Mouse (Mus musculus) lung, embryonic 15.5 days (tissue): ENCODE data around the gene Kif18a. TPM values are rescaled to one million over a fixed set of nuclear protein-coding genes. Genes with fewer than 3 reads are reported as not detected.

ENCODE experiments used
- ATAC-seq: fragments of 200-750 bp; cut with Nextera tagmentation; 2 replicates; pipeline ENCODE4 v1.8.0; 2017; ENCODE audit warnings: moderate number of reproducible peaks, borderline replicate concordance; ENCODE audit not compliant: low FRiP score, low TSS enrichment; ENCODE audit errors: extremely low read depth
- H3K27ac ChIP-seq: fragments of 300-500 bp; sonication (generic); 2 replicates; pipeline ENCODE4 v1.5.1; 2015; ENCODE audit warnings: moderate library complexity, mild to moderate bottlenecking, inconsistent platforms
- H3K27me3 ChIP-seq: fragments of 300-500 bp; sonication (generic); 2 replicates; pipeline ENCODE4 v1.6.1; 2015; ENCODE audit warnings: inconsistent platforms
- H3K36me3 ChIP-seq: fragments of 300-500 bp; sonication (generic); 2 replicates; pipeline ENCODE4 v1.6.1; 2015; ENCODE audit warnings: inconsistent platforms
- H3K4me1 ChIP-seq: fragments of 300-500 bp; sonication (generic); 2 replicates; pipeline ENCODE4 v1.6.1; 2015; ENCODE audit warnings: inconsistent platforms
- H3K4me2 ChIP-seq: fragments of 300-500 bp; sonication (generic); 2 replicates; pipeline ENCODE4 v1.6.1; 2015; ENCODE audit warnings: inconsistent platforms, mild to moderate bottlenecking, moderate library complexity
- H3K4me3 ChIP-seq: fragments of 300-500 bp; sonication (generic); 2 replicates; pipeline ENCODE4 v1.5.1; 2015; ENCODE audit warnings: mild to moderate bottlenecking, inconsistent platforms
- H3K9ac ChIP-seq: fragments of 300-500 bp; sonication (generic); 2 replicates; pipeline ENCODE4 v1.6.1; 2015; ENCODE audit warnings: inconsistent platforms
- H3K9me3 ChIP-seq: fragments of 300-500 bp; sonication (generic); 2 replicates; pipeline ENCODE4 v1.6.1; 2016; ENCODE audit warnings: inconsistent platforms
- WGBS: fragments of 180-500 bp; shearing (Covaris S2); methylation state at CpG from one replicate; pipeline ENCODE4 v1.1.7; 2015; 5-methylcytosine and 5-hydroxymethylcytosine counted together
- polyA plus RNA-seq: library from polyadenylated mRNA; unstranded; fragments of >200 nt; fragmentation: Nextera tagmentation; extraction: Ambion mirVana; gene quantifications from 2 replicates; pipeline ENCODE4 v1.2.1, GENCODE M21; 2015

Kif18a gene
- polyA plus RNA-seq, 1 experiment from 2014 or later = 24.3 TPM

DNA sequence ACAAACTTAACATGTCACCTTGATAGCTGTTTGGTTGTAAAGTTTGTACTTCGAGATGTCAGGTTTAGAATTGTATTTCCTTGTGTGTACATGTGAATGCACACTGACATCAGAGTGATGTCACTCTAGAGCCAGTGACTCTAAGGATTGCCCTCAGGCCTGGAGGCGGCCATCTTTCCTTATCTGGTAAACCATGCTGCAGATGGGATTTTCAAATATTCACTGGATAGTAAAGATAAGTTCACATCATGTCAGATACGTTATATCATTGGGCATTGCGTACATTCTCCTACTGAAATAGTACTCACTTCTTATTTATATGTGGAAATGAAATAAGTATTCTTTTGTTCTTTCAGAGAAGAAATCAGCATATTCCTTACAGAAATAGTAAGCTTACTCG, 15.7 kb downstream of the Kif18a start:
- no peaks in the 10 kb centered on the region for H3K27me3 ChIP-seq
- H3K4me2 ChIP-seq = no peak overlapping the region
- WGBS = 85% methylated on average over 5 of the region's 5 CpGs
- no peak for ATAC-seq
- no peak overlapping the region for H3K27ac ChIP-seq
- no peak overlapping the region for H3K4me3 ChIP-seq
- H3K36me3 ChIP-seq = peaks cover 25% of the 10 kb centered on the region
- no peak overlapping the region for H3K9ac ChIP-seq
- no peaks in the 10 kb centered on the region for H3K4me1 ChIP-seq
- H3K9me3 ChIP-seq = no peaks in the 10 kb centered on the region

- ATAC-seq = no peak
- Histone ChIP-seq H3K4me1 (no peaks in the 10 kb centered on the region), H3K36me3 (peaks cover 17% of the 10 kb centered on the region), H3K27ac (no peak overlapping the region), H3K4me3 (no peak overlapping the region), H3K4me2 (no peak overlapping the region), H3K9me3 (no peaks in the 10 kb centered on the region), H3K9ac (no peak overlapping the region), H3K27me3 (no peaks in the 10 kb centered on the region)
- WGBS = 89% methylated on average over 1 of the region's 1 CpGs
Measured at GRCm38 (mm10) chr2:109298160-109298559, 17.6 kb downstream of the Kif18a start.

GRCm38 (mm10) chr2:109302234-109302633, 21.7 kb downstream of the Kif18a start:
- Histone ChIP-seq H3K36me3 (peaks cover 14% of the 10 kb centered on the region), H3K9me3 (no peaks in the 10 kb centered on the region), H3K27me3 (no peaks in the 10 kb centered on the region)

GRCm38 (mm10) chr2:109303638-109304037, 23.1 kb downstream of the Kif18a start:
- Histone ChIP-seq H3K9ac (no peak overlapping the region), H3K9me3 (no peaks in the 10 kb centered on the region), H3K36me3 (peaks cover 14% of the 10 kb centered on the region), H3K27ac (no peak overlapping the region), H3K4me1 (no peaks in the 10 kb centered on the region), H3K27me3 (no peaks in the 10 kb centered on the region), H3K4me3 (no peak overlapping the region), H3K4me2 (no peak overlapping the region)
- no peak for ATAC-seq

More at GRCm38 (mm10) chr2:109302234-109302633, 21.7 kb downstream of the Kif18a start:
- 89% methylated on average over 3 of the region's 3 CpGs for WGBS
- no peaks in the 10 kb centered on the region for H3K4me1 ChIP-seq
- no peak for ATAC-seq
- no peak overlapping the region for H3K4me3 ChIP-seq
- no peak overlapping the region for H3K4me2 ChIP-seq
- no peak overlapping the region for H3K9ac ChIP-seq
- no peak overlapping the region for H3K27ac ChIP-seq

DNA sequence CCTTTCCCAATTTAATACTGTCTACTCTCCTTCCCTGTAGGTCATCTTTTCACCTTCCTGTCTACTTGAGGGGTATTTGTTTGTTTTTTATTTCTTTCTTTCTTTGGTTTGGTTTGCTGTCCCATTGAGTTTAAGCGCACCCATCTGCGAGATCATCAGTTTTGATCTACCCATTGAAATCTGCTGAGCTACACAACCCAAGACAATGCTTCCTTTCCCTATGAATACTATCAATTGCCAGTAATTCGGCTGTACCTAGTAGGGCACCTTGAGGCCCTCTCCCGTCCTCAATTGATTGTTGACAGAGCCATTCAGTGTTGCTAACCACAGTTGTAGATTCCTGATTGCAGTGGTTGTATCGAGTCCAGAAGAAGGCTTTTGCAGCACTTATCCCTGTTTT, 30.8 kb downstream of the Kif18a start:
- Histone ChIP-seq H3K4me2 (no peak overlapping the region), H3K9ac (no peak overlapping the region), H3K4me3 (no peak overlapping the region), H3K27ac (no peak overlapping the region), H3K36me3 (peaks cover 34% of the 10 kb centered on the region), H3K9me3 (no peaks in the 10 kb centered on the region), H3K4me1 (no peaks in the 10 kb centered on the region), H3K27me3 (no peaks in the 10 kb centered on the region)
- no peak for ATAC-seq
- 93% methylated on average over 5 of the region's 5 CpGs for WGBS

- no peak overlapping the region for H3K4me2 ChIP-seq
- H3K9ac ChIP-seq = no peak overlapping the region
- no peak overlapping the region for H3K27ac ChIP-seq
- H3K27me3 ChIP-seq = no peaks in the 10 kb centered on the region
- no peaks in the 10 kb centered on the region for H3K4me1 ChIP-seq
- ATAC-seq = no peak
- peaks cover 8% of the 10 kb centered on the region for H3K36me3 ChIP-seq
- H3K4me3 ChIP-seq = no peak overlapping the region
- 89% methylated on average over 1 of the region's 1 CpGs for WGBS
- H3K9me3 ChIP-seq = no peaks in the 10 kb centered on the region
Measured at GRCm38 (mm10) chr2:109331807-109332206, 51.3 kb downstream of the Kif18a start.

GRCm38 (mm10) chr2:109334237-109334636, 53.7 kb downstream of the Kif18a start:
- H3K9me3 ChIP-seq = no peaks in the 10 kb centered on the region
- H3K4me1 ChIP-seq = no peaks in the 10 kb centered on the region
- ATAC-seq = no peak
- peaks cover 8% of the 10 kb centered on the region for H3K36me3 ChIP-seq
- 95% methylated on average over 5 of the region's 5 CpGs for WGBS
- H3K27me3 ChIP-seq = no peaks in the 10 kb centered on the region
- no peak overlapping the region for H3K4me3 ChIP-seq
- H3K9ac ChIP-seq = no peak overlapping the region
- H3K27ac ChIP-seq = no peak overlapping the region
- H3K4me2 ChIP-seq = no peak overlapping the region

DNA sequence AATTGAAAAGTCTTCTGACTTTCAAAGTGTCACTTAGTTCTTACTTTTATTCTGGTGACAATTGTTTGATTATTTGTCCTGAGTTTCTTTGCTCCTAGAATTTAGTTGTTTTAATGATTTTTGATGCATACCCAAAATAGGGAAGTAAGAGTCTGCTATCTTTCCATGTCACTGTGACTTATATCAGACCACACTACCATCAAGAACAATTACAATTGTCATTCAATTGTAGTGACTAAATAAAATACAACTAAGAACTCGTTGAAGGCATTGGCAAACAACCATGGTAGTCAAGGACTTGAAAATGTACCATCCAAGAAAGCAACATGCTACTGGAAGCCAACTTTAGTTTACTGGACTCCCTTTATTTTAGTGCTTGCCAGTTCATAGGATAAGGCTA, 55.2 kb downstream of the Kif18a start:
- Histone ChIP-seq H3K27ac (no peak overlapping the region), H3K27me3 (no peaks in the 10 kb centered on the region), H3K9me3 (no peaks in the 10 kb centered on the region), H3K4me1 (no peaks in the 10 kb centered on the region), H3K4me3 (no peak overlapping the region), H3K36me3 (peaks cover 10% of the 10 kb centered on the region), H3K4me2 (no peak overlapping the region), H3K9ac (no peak overlapping the region)
- ATAC-seq = no peak
- WGBS = 88% methylated on average over 1 of the region's 1 CpGs

GRCm38 (mm10) chr2:109345386-109345785, 64.8 kb downstream of the Kif18a start:
- H3K4me3 ChIP-seq = no peak overlapping the region
- no peak for ATAC-seq
- no peak overlapping the region for H3K27ac ChIP-seq
- peaks cover 5% of the 10 kb centered on the region; the same call in 1 of the 2 replicates for H3K36me3 ChIP-seq
- H3K4me2 ChIP-seq = no peak overlapping the region
- WGBS = 83% methylated on average over 4 of the region's 4 CpGs
- no peaks in the 10 kb centered on the region for H3K4me1 ChIP-seq
- no peaks in the 10 kb centered on the region for H3K27me3 ChIP-seq
- H3K9me3 ChIP-seq = no peaks in the 10 kb centered on the region
- H3K9ac ChIP-seq = no peak overlapping the region

GRCm38 (mm10) chr2:109348742-109349141, 68.2 kb downstream of the Kif18a start:
- H3K4me3 ChIP-seq = no peak overlapping the region
- H3K36me3 ChIP-seq = no peaks in the 10 kb centered on the region; the same call in 1 of the 2 replicates
- H3K4me1 ChIP-seq = no peaks in the 10 kb centered on the region
- ATAC-seq = no peak
- H3K9me3 ChIP-seq = no peaks in the 10 kb centered on the region
- H3K27ac ChIP-seq = no peak overlapping the region
- no peak overlapping the region for H3K9ac ChIP-seq
- H3K4me2 ChIP-seq = no peak overlapping the region
- WGBS = 63% methylated on average over 4 of the region's 4 CpGs
- no peaks in the 10 kb centered on the region for H3K27me3 ChIP-seq

DNA sequence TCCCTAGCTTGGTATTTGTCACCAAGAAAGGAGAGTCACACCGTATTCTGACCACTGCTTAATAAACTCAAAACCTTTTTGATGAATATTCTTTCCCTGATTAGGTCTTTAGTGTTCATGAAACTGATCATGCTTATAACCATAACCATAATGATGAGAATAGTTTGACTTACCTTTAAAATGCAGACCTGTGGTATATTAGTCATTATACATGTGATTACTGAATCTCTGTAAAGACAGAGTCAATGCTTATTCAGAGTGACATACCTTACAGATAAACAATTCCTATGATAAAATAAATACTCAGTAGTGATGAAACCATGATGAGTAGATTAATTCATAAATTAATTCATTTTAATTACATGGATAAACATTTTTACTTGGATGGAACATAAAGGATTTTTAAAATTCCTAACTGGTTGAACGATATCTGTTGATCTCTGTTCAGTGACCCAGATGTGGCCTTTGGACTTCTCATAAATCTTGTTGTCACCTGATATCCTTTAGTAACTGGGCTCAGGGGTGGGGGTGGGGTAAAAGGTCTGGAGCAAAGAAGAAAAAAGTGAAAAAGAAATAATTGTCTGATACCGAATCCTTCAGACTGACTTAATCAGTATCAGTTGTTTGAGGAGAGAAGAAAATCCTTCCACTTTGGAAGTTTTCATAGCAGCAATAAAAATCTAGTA, 78.1 kb downstream of the Kif18a start:
- H3K27me3 ChIP-seq = no peaks in the 10 kb centered on the region
- no peak overlapping the region for H3K4me3 ChIP-seq
- H3K4me1 ChIP-seq = no peaks in the 10 kb centered on the region
- no peaks in the 10 kb centered on the region for H3K36me3 ChIP-seq
- no peak for ATAC-seq
- H3K9ac ChIP-seq = no peak overlapping the region
- no peaks in the 10 kb centered on the region for H3K9me3 ChIP-seq
- H3K27ac ChIP-seq = no peak overlapping the region
- WGBS = 27% methylated on average over 3 of the region's 3 CpGs
- no peak overlapping the region for H3K4me2 ChIP-seq

DNA sequence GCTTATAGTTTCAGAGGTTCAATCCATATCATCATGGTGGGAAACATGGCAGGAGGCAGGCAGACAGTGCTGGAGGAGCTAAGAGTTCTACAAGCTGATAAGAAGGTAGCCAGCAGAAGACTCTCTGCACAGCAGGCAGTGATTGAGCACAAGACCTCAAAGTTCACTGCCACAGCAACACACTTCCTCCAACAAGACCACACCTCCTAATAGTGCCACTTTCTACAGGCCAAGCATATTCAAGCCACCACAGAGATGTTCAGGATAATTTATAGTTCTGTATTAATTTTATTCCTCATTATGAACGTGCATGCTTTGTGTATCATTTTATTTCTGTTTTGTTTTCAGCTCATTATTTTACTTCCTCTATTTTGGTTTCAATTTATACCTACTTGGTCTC, 85.4 kb downstream of the Kif18a start:
- no peak overlapping the region for H3K9ac ChIP-seq
- H3K36me3 ChIP-seq = no peaks in the 10 kb centered on the region
- no peak overlapping the region for H3K4me2 ChIP-seq
- H3K27me3 ChIP-seq = no peaks in the 10 kb centered on the region
- H3K9me3 ChIP-seq = no peaks in the 10 kb centered on the region
- H3K4me1 ChIP-seq = no peaks in the 10 kb centered on the region
- 62% methylated on average over 1 of the region's 1 CpGs for WGBS
- no peak for ATAC-seq
- H3K4me3 ChIP-seq = no peak overlapping the region
- H3K27ac ChIP-seq = no peak overlapping the region

DNA sequence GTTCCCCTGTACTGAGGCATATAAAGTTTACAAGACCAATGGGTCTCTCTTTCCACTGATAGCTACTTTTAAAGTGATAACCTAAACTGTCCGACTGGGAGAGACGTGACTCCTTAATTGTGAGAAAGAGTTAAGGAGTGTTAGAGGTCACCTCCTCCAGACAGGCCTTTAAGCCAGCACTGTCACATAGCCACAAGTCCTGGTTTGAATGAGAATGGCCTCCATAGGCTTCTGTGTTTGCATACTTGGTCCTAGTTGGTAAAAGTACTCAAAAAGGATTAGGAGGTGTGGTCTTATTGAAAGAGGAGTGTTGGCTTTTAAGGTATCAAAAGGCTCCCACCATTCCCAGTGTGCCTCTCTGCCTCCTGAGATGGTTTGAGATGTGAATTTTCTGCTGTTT, 94.3 kb downstream of the Kif18a start:
- Histone ChIP-seq H3K27ac (no peak overlapping the region), H3K36me3 (no peaks in the 10 kb centered on the region), H3K27me3 (no peaks in the 10 kb centered on the region), H3K4me3 (no peak overlapping the region), H3K4me2 (no peak overlapping the region), H3K9me3 (no peaks in the 10 kb centered on the region), H3K9ac (no peak overlapping the region), H3K4me1 (no peaks in the 10 kb centered on the region)
- ATAC-seq = no peak
- 12% methylated on average over 2 of the region's 2 CpGs for WGBS
